Mouse (Mus musculus) cortical plate, adult 2 months (tissue): ENCODE measurements around the gene Rap1a.

ENCODE experiments used
- CTCF ChIP-seq: fragments of 200-500 bp; IDR thresholded peaks from 2 replicates; pipeline ENCODE4 v1.5.1; 2011; ENCODE audit warnings: mild to moderate bottlenecking, control low read depth, low read length; ENCODE audit not compliant: insufficient read depth; ENCODE audit errors: extremely low read depth
- POLR2A ChIP-seq: fragments of 200-500 bp; IDR thresholded peaks from 2 replicates; pipeline ENCODE4 v1.6.1; 2011; ENCODE audit warnings: mild to moderate bottlenecking, low read length, control low read depth; ENCODE audit not compliant: insufficient read depth; ENCODE audit errors: extremely low read depth

DNA sequence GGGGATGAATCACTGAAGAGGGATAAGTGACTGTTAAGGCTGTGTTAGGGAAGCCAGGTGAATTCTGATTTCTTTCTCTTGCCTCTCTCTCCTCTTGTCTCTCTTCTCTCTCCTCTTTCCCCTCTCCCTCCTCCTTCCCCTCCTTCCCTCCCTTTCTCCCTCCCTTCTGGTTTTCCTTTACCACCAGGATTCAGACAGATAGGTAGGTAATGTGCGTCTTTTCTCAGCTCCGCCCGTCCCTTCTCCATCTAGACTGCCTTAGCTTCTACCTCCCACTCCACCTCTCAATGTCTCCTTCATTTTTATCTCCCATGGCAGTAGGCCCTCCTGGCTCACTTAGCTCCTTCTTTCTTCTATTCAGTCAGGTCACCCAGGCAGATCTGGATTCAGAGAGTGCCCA is 95.6 kb downstream of the Rap1a start:
- TF ChIP-seq CTCF (no peak), POLR2A (peak; percentile 33)
